Mouse (Mus musculus) cerebellum, adult 8-10 months (tissue): Measurements from ENCODE around the gene Klf7.

Source experiments
- DNase-seq: peaks from one replicate; pipeline ENCODE4 v3.0.0; 2022

Gene Klf7

GRCm38 (mm10) chr1:64019127-64019635, 102.9 kb downstream of the Klf7 start:
- no peak for DNase-seq

GRCm38 (mm10) chr1:64018466-64019077, 103.5 kb downstream of the Klf7 start:
- no peak for DNase-seq

GRCm38 (mm10) chr1:64014091-64014490, 108.0 kb downstream of the Klf7 start:
- no peak for DNase-seq

GRCm38 (mm10) chr1:64008994-64009393, 113.1 kb downstream of the Klf7 start:
- DNase-seq: no peak

GRCm38 (mm10) chr1:64008031-64008430, 114.1 kb downstream of the Klf7 start:
- no peak for DNase-seq

GRCm38 (mm10) chr1:64005194-64005593, 116.9 kb downstream of the Klf7 start:
- no peak for DNase-seq

GRCm38 (mm10) chr1:64003525-64004291, 118.4 kb downstream of the Klf7 start:
- DNase-seq: no peak

- no peak for DNase-seq
Measured at GRCm38 (mm10) chr1:64002036-64002435, 120.0 kb downstream of the Klf7 start.

GRCm38 (mm10) chr1:64000597-64000996, 121.5 kb downstream of the Klf7 start:
- DNase-seq: no peak

- peak; percentile 63 for DNase-seq
Measured at GRCm38 (mm10) chr1:63999481-63999880, 122.6 kb downstream of the Klf7 start.

GRCm38 (mm10) chr1:63998901-63999300, 123.2 kb downstream of the Klf7 start:
- DNase-seq: no peak

- DNase-seq: no peak
Measured at GRCm38 (mm10) chr1:63998139-63998538, 123.9 kb downstream of the Klf7 start.

- DNase-seq: no peak
Measured at GRCm38 (mm10) chr1:63995828-63996227, 126.3 kb downstream of the Klf7 start.

- no peak for DNase-seq
Measured at GRCm38 (mm10) chr1:63995137-63995492, 127.0 kb downstream of the Klf7 start.

- no peak for DNase-seq
Measured at GRCm38 (mm10) chr1:63994248-63995136, 127.6 kb downstream of the Klf7 start.

- DNase-seq: no peak
Measured at GRCm38 (mm10) chr1:63992506-63992905, 129.6 kb downstream of the Klf7 start.

GRCm38 (mm10) chr1:63990416-63990815, 131.7 kb downstream of the Klf7 start:
- DNase-seq: no peak

GRCm38 (mm10) chr1:63980733-63981132, 141.3 kb downstream of the Klf7 start:
- DNase-seq: no peak
